Mouse (Mus musculus): ENCODE measurements around the gene Zeb2.

- TF ChIP-seq USF1 (IDR thresholded peaks at IDR 0.05; ENCODE audit: low read depth) = no peak
- no peak for TF ChIP-seq MAX (IDR thresholded peaks at IDR 0.05; ENCODE audit: low read depth)
- no peak for TF ChIP-seq POLR2A (IDR thresholded peaks at IDR 0.05; ENCODE audit: insufficient read length, low read depth)
- TF ChIP-seq TCF12 (IDR thresholded peaks at IDR 0.05; ENCODE audit: insufficient read depth, poor library complexity, severe bottlenecking) = no peak
- TF ChIP-seq CEBPB (IDR thresholded peaks at IDR 0.05; ENCODE audit: insufficient read depth, poor library complexity, severe bottlenecking) = peak; percentile 61; the same call in 1 of the 2 replicates
- no peak for TF ChIP-seq SRF (IDR thresholded peaks at IDR 0.05; ENCODE audit: control insufficient read depth, insufficient read length, low read depth)
Measured at GRCm38 (mm10) chr2:45028091-45028638, 89.0 kb downstream of the Zeb2 start.
